Mouse (Mus musculus) embryo, embryonic 11 days (tissue): ENCODE measurements around the gene Syt17.
A peak's percentile ranks its signal among the peaks of the same experiment; 100 is the strongest.

ENCODE experiments used
- DNase-seq: peaks from one replicate; pipeline ENCODE4 v3.0.0-alpha.2; 2015

Gene Syt17

DNA sequence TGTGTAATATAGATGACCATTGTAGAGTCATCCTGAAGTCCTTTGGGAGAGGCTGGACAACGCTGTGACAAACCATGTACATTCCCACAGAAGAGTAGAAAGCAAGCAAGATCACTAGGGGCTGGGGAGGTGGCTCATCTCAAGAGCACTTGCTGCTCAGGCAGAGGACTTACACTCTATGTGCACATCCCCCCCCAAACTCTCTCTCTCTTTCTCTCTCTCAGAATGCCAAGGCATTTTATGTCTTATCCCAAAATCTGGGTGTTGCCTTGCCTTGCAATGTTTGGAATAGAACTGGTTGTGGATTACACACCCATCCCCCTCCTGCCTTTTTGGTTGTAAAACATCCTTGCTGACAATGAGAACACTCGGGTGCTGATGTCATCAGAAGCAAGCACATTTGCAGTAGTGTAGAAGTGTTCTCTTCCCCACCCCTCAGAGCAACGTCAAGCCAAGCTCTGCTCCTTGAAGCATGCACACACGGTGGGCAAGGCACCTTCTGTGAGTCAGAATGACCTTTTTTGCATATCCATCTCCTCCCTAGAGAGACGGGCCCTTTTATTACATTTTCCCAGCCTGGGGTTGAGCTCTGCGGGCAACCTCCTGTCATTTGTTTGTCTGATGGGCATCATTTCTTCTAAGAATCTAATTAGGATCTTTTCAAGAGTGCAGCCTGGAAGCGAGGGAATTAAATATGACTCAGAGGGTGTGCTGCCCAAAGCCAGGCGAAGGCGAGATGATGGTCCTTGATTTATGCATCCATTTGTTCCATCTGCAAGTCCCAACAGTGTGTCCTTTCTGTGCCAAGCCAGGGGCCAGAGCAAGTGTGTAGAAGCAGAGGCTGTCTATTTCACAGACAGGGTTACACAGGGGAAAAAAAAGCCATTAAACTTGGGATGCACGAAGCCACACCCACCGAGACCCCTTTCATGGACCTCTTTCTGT lies 15.1 kb upstream of the Syt17 start:
- no peak for DNase-seq

DNA sequence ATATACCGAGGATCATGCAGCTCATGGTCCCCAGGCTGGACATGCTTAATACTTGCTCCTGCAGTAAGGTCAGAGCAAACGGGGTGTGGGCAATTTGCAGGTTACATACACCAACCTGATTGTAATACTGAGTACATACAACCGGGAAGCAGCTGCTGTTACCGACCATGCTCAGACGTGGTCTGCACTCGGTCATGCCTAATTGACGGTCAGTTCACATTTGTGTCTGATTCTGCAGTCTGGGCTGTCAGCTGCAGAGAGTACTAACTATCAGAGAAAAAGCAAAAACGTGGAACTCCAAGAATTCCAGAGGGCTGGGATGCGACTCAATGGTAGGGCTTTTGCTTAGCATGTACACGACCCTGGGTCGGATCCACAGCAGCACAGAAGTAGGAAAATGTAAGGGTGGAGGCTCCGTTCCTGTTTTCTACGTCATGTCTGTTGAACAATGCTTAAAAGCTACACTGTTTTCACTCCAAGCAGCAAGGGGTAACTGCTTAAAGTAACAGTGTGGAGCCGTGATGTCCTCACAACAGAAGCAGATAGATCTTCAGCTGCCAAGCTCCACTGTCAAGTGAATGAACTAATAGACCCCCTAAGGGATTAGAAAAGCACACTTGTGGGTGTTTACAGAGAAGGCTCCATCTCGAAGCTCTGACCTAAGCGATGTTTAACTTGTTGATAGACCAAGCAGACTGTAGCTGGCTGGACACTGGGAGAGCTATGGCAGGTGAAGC lies 13.5 kb upstream of the Syt17 start:
- no peak for DNase-seq

DNA sequence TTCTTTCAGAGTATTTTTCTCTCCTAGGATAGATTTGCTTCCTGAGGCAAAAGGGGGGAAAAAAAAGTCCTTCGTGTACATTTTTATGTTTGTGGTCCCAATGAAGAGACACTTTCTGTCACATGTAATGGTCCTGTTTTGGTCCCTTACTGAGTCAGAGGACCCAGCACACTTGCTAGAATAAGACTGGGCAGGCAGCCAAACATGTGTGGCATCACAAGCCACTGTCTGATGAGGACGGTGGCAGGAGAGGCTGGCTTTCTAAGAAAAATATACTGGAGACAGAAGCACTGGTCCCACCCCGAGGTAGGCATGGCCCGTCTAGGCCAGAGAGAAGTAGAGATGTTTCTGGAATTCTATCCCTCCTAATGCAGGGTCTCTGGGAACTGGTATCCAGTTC lies 5.7 kb upstream of the Syt17 start:
- DNase-seq: no peak

DNA sequence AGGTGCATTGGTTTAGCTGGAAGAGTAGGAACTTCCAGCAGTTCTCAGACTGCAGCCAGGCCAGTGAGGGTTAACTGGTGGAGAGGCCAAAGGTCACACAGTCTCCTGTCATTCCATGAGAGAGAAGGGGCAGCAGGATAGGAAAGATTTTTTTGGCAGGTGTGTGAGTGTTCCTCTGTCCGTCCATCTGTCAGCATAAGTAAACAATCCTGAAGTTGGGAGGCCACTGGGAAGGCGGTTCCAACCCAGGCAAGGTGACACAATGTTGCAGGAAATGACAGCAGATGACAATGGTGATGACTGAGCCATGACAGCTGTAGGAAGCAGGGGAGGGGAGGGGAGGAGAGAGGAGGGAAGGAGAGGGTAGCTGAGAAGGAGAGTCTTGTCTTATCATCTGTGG lies 4.9 kb upstream of the Syt17 start:
- no peak for DNase-seq

DNA sequence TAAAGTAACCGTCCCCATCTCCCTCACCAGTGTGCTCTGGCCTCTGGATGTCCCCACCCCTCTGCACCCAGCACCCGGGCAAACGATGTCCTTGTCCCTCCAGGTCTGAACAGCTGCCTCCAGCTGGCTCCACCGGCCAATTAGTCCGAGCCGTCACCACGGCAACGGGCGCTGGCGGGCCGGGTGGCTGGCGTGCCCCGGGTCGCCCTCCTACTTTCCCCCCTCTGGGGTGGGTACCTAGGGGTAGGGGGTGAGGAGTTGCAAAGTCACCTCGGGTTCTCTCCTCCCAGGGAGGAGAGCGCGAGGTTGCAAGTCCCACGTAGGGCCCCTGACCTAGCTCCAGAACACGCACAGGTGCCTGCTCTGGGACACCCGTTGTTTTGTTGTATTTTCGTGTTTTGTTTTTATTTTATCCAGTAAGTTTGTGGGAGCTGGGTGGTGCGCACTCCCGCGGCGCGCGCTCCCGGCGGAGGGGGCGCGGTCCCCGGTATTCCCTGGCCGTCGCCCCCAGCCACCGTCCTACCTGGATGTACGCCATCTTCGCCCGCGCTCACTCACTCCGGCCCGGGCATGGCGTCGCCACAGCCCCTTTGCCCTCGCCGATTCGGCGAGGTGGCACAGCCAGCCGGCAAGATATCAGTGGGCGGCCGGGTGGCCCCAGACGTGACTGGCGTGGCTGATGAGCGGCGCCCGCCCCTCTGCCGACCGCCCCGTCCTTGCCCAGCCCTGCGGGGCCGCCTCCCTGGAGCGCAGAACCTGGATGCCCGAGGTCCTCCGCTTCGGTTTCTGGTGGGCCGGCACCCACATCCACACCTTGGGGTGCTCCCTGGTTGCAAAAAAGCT lies 510 bp downstream of the Syt17 start:
- peak; percentile 76 for DNase-seq

GRCm38 (mm10) chr7:118443895-118444485 lies 4.0 kb downstream of the Syt17 start:
- DNase-seq: no peak

DNA sequence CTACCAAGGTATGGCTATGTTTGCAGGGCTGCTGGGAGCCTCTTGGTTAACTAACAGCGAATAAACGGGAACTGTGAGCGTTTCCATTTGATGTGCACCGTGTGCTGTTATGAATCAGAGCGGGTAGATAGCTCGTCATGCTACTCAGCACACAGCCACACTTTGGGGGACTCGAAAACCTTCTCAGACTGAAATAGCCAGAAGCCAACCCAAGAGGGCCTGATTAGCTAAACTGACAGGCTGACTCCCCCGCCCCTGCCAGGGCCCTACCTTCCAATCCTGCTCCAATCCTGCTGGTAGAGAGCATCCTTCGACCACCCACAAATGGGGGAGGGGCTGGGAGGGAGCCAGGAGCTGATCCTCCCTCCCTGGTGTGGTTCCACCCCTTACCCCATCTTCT lies 4.7 kb downstream of the Syt17 start:
- no peak for DNase-seq

DNA sequence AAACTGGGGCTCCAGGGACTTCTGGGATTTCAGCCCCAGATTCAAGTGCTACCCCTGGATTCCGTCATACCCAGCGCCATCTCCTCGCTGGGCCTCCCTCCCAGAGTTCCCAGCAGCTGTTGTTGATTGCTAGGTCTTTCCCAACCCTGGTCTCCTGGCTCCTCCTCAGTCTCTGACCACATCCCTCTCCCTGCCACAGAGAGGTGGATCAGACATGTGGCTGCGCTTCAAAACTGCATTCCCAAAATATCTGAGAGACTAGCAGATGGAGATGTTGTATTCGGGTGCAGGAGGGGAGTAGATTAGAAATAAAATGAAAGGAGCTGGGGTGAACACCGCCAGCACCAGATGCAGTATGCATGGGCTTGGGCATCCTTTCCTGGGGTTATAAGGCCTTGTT lies 6.5 kb downstream of the Syt17 start:
- no peak for DNase-seq

DNA sequence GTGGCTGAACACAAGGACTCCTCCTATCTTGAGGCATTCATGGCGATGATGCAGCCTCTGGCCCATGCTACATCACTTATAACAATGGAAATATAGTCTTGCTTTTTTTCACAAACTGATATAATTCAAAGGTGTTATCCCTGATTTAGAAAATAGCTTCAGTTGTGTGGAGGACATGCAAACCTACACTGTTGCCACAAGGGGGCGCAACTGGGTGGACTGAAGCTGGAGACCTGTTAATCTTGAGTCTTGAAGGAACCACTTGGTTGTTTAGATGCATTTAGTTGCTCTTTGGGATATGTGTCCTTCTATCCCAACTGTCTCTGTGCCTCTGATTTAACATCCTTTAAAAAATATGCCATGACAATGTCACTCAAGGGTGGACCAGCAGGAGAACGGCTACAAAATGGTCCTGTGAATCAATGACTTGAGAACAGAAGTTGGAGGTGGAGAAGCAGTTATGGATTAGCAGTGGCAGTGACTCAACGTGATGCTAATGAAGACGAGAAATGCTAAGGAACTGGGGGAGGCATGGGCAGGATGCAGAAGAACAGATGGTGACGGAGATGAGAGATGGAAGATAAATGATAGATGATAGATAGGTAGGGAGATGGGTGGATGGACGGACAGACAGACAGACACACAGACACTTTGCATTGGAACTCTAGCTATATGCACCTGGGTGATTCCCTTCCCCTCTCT lies 10.8 kb downstream of the Syt17 start:
- DNase-seq: peak; percentile 41

- DNase-seq: no peak
Observed at GRCm38 (mm10) chr7:118428937-118429336, 19.1 kb downstream of the Syt17 start.

- DNase-seq: no peak
Observed at GRCm38 (mm10) chr7:118419491-118420180, 28.4 kb downstream of the Syt17 start.

DNA sequence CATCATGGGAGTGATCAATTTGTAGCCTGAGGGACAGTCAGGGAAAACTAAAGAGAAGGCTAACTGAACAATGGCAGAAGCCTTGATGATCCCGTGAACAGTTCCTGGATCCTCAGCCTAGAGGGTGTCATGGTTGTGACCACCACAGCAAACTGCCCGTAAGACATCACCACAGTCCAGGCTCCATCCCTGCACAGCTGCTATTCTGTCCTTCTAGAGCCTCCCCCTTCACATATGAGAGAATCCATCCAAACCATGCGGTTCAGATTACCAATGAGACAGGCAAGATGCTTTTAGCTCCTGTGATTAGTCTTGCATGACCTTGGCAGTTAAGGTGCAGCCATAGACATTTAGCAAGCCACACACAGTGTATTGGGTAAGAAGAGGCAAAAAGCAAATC lies 33.8 kb downstream of the Syt17 start:
- no peak for DNase-seq

DNA sequence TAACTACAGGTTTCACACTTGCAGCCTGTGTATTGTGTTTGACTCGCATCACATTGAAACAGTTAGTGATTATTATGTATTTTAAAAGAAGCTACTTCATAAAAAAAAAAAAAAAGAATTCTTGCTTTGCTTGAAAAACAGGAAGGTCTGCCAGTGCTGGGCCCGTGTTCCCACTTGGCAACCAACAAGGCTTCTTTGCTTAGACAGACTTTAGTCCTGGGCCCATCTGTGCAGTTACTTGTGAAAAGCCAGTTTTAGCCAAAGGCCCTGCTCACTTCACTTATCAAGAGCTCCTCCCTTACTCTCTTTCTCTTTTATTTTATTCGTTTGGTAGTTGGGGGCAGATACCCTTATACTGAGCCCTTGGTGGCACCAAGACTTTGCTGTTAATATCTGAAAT lies 36.1 kb downstream of the Syt17 start:
- no peak for DNase-seq

- DNase-seq: peak; percentile 15
Observed at GRCm38 (mm10) chr7:118409421-118409820, 38.6 kb downstream of the Syt17 start.

GRCm38 (mm10) chr7:118405251-118405650 lies 42.8 kb downstream of the Syt17 start:
- DNase-seq: no peak

DNA sequence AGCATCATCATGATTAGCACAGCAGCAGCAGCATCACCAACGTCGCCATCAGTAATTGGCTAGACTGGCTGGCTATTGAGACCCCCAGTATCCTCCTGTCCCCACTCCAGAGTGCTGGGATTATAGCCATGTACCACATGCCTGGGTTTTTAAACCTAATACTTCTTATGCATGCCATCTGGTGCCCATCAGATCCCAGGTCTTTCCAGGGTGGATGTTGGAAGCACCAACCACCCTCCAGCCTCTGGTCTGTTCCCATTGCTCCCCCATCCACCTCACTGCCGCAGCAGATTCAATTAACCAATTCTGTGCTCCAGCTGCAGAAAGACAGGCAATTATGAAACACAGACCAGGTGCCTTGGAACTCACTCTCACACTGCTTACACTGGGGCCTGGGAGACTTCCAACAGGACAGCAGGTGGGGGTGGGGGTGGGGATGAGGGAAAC lies 45.4 kb downstream of the Syt17 start:
- DNase-seq: peak; percentile 29

DNA sequence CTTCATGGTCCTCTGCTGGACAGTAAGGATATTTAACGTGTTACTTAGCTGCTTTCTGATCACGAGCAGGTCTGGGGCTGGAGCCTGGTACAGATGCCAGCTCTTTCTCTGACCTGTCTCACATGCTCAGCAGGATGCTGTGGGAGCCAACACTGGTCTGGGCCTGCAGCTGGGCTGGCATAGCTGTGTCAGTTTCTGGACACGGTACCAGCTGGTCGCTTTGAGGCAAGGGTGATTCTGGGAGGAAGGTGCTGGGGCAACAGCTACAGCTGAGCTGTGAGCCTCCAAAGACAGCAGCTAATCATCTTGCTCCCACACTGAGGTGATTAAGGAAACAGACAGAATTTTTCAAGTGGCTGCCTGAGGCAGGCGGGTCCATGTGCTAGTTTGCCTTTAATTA lies 46.1 kb downstream of the Syt17 start:
- no peak for DNase-seq

DNA sequence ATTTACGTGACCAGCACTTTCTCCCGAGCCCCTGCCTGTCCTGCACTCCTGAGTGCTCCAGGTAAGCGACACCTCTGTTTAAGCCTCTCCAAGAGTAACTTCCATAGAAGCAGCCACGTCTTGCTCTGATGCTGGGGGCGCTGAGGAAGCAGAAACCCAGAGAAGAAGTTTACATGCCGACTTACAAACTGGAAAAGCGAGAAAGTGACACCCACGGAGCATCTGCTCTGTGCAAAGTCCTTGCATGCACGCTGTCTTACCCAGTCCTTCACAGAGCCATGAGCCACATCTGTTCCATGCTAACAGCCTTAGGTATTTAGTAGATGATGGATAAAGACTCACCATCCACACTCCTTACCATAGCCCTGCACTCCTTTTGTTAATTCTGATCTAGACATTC lies 48.3 kb downstream of the Syt17 start:
- no peak for DNase-seq

- DNase-seq: no peak
Observed at GRCm38 (mm10) chr7:118390705-118391104, 57.3 kb downstream of the Syt17 start.

DNA sequence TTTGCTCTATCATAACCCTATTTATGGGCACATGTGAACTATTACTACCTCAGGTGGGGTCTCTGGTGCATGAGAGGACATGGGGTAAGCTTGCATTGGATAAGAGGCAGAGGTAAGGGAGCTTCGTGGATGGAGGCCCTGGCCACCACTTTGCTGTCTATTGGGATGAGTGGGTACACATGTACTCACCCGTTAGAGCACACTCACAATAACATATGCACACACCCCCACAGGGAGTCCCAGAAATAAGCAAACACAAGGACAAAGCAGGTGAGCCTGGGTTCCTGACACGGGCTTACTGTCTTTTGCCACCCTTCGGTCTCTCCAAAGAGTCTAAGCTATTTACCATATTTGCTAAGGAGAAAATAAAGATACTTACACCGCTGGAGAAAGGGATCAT lies 67.0 kb downstream of the Syt17 start:
- no peak for DNase-seq

DNA sequence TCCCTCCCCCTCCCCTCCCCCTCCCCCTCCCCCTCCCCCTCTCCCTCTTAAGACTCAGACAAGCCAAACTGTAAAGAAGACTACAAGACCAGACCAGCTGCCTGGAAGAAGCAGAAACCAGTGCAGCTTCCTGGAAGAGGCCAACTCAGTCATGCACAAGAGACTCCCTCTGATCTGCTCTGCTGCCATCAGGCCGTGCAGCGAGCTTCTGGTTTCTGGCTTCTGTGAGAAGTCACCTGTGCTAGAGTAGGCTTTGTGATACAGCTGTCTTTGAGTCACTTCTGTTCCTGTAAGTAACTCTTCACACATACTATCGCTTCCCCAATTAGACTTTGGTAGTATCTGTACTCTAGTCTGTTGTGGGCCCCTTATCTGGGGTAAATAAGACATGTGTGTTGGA lies 68.0 kb downstream of the Syt17 start:
- DNase-seq: no peak

- DNase-seq: no peak
Observed at GRCm38 (mm10) chr7:118376590-118376989, 71.4 kb downstream of the Syt17 start.
